Mouse (Mus musculus): Measurements from ENCODE around the gene Sim2.

DNA sequence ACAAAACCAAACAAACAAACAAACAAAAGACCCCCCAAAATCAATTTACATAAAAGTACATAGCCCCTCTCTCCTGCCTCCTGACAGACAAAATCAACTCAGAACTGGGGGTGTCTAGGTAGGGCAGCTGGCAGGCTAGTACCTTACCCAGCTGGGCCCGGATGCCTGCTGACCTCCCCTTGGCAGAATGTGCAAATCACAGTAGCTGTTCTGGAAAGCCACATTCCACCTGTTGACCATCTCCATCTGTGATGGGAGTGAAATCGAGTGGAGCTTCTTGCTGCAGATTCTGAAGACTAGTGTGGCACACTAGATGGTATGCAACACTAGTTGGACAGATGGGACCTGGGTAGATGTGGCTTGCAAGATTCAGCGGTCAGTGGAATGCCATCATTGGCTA, 34.4 kb upstream of the Sim2 start:
- TF ChIP-seq CTCF (IDR thresholded peaks at IDR 0.05; ENCODE audit: low read depth, low read length) = no peak
- TF ChIP-seq POLR2A (IDR thresholded peaks at IDR 0.05; ENCODE audit: extremely low read depth, insufficient read depth, low read length) = no peak

Data from liver, adult 2 months (tissue).